Mouse (Mus musculus) CH12.LX (cell line): ENCODE results near the gene Nox1.

ENCODE experiments used
- CTCF ChIP-seq, 2 experiments: IDR thresholded peaks in 1 of 2; conservative IDR thresholded peaks in 1 of 2; 2 replicates each; pipeline ENCODE4 v1.5.1; 2011 to 2012; ENCODE audit warnings: low read depth in 2 of 2, low read length in 2 of 2, improper control_type of control experiment in 1 of 2, inconsistent platforms in 1 of 2, mild to moderate bottlenecking in 1 of 2, moderate library complexity in 1 of 2
- EP300 ChIP-seq: IDR thresholded peaks from 2 replicates; pipeline ENCODE4 v1.6.1; 2011; ENCODE audit warnings: low read length, improper control_type of control experiment
- GABPA ChIP-seq: IDR thresholded peaks from 2 replicates; pipeline ENCODE4 v1.6.1; 2012; ENCODE audit warnings: low read depth, low read length, improper control_type of control experiment, inconsistent platforms; ENCODE audit not compliant: insufficient replicate concordance
- HCFC1 ChIP-seq: IDR thresholded peaks from 2 replicates; pipeline ENCODE4 v1.6.1; 2012; ENCODE audit warnings: low read depth, mild to moderate bottlenecking, inconsistent platforms, low read length, improper control_type of control experiment
- POLR2A ChIP-seq: IDR thresholded peaks from 2 replicates; pipeline ENCODE4 v1.6.1; 2011; ENCODE audit warnings: low read depth, mild to moderate bottlenecking, improper control_type of control experiment, low read length
- USF2 ChIP-seq: conservative IDR thresholded peaks from 2 replicates; pipeline ENCODE4 v1.6.1; 2011; ENCODE audit warnings: low read depth, low read length, improper control_type of control experiment

GRCm38 (mm10) chrX:134133821-134134220 is 87.9 kb downstream of the Nox1 start:
- TF ChIP-seq EP300 (no peak), POLR2A (no peak), CTCF (conservative IDR thresholded peaks at IDR 0.05 in 1 of 2, IDR thresholded peaks at IDR 0.05 in 1 of 2; ENCODE audit: low read depth in 2 of 2, low read length in 2 of 2) (peak in 1 of 2 experiments; percentile 50; a peak in 2 of 4 replicates), USF2 (no peak), HCFC1 (no peak), GABPA (no peak)
